Mouse (Mus musculus) thymus, adult 2 months (tissue): ENCODE results near the gene Bbs1. TPM values are rescaled to one million over a fixed set of nuclear protein-coding genes. Genes with fewer than 3 reads are reported as not detected.
A peak's percentile ranks its signal among the peaks of the same experiment; 100 is the strongest.
"Not testable (repeated sequence)": the region's sequence is repeated elsewhere in the genome, so short reads cannot be mapped to it uniquely, and the experiment has no call there.

Experiments
- DNase-seq: peaks from one replicate; pipeline ENCODE4 v3.0.0; 2021
- H3K27ac ChIP-seq: fragments of 200-500 bp; 2 replicates; pipeline ENCODE4 v1.5.1; 2012; ENCODE audit warnings: low read length, control low read depth; ENCODE audit not compliant: control insufficient read depth, insufficient read depth
- H3K27me3 ChIP-seq: fragments of 200-500 bp; 2 replicates; pipeline ENCODE4 v1.6.1; 2012; ENCODE audit warnings: mild to moderate bottlenecking, low read length, moderate library complexity, mixed read lengths; ENCODE audit not compliant: control insufficient read depth, insufficient read depth
- H3K36me3 ChIP-seq: fragments of 200-500 bp; 2 replicates; pipeline ENCODE4 v1.6.1; 2012; ENCODE audit warnings: mild to moderate bottlenecking, low read length, moderate library complexity; ENCODE audit not compliant: control insufficient read depth, insufficient read depth
- H3K4me1 ChIP-seq: fragments of 200-500 bp; replicated peaks from 2 replicates; pipeline ENCODE4 v1.6.1; 2012; ENCODE audit warnings: low read length; ENCODE audit not compliant: control insufficient read depth, insufficient read depth
- H3K4me3 ChIP-seq: fragments of 200-500 bp; 2 replicates; pipeline ENCODE4 v1.5.1; 2012; ENCODE audit warnings: mild to moderate bottlenecking, low read length, control low read depth, moderate library complexity; ENCODE audit not compliant: control insufficient read depth, insufficient read depth
- CTCF ChIP-seq: fragments of 200-500 bp; IDR thresholded peaks from 2 replicates; pipeline ENCODE4 v1.5.1; 2012; ENCODE audit warnings: mild to moderate bottlenecking, control low read depth, low read length, moderate library complexity, borderline replicate concordance; ENCODE audit not compliant: control insufficient read depth, poor library complexity, insufficient read depth; ENCODE audit errors: extremely low read depth
- POLR2A ChIP-seq: fragments of 200-500 bp; IDR thresholded peaks from 2 replicates; pipeline ENCODE4 v1.6.1; 2012; ENCODE audit warnings: mild to moderate bottlenecking, low read length, control low read depth, moderate library complexity; ENCODE audit not compliant: control insufficient read depth, poor library complexity, insufficient read depth; ENCODE audit errors: extremely low read depth
- WGBS: fragments of 180-500 bp; shearing (Covaris S2); methylation state at CpG from one replicate; pipeline ENCODE4 v1.1.7; 2018; 5-methylcytosine and 5-hydroxymethylcytosine counted together
- polyA plus RNA-seq: library from polyadenylated mRNA; depleted of rRNA; stranded (reverse); fragments of >200 nt; gene quantifications from 2 replicates; pipeline ENCODE4 v1.2.3, GENCODE M21; 2012

The Bbs1 gene
- polyA plus RNA-seq, 1 experiment: 2.8 TPM

DNA sequence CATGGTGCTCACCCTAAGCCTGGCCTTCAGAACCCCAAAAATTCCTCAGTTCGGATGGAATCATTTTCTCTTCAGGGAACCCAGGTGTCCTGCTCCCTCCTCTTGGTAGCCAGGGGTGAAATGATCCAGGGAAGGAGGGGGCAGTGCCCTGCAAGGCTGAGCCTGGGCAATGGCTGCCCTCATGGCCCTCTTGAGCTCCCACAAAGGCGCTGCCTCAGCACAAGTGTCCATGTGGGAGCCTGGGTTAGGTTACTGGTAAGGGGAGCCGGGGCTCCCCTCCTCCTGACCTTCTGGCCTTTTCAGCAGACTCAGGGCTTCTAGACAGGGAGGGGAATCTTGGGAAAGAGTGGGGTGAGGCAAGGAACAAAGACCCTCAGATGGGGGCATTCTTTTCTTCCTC, 29.7 kb downstream of the Bbs1 start:
- WGBS: 88% methylated on average over 3 of the region's 3 CpGs
- Histone ChIP-seq H3K27me3 (no peaks in the 10 kb centered on the region; the same call in 1 of the 2 replicates), H3K27ac (no peak overlapping the region), H3K4me3 (no peak overlapping the region), H3K36me3 (no peaks in the 10 kb centered on the region), H3K4me1 (peaks cover 11% of the 10 kb centered on the region)
- no peak for DNase-seq
- no peak for TF ChIP-seq POLR2A
- no peak for TF ChIP-seq CTCF

DNA sequence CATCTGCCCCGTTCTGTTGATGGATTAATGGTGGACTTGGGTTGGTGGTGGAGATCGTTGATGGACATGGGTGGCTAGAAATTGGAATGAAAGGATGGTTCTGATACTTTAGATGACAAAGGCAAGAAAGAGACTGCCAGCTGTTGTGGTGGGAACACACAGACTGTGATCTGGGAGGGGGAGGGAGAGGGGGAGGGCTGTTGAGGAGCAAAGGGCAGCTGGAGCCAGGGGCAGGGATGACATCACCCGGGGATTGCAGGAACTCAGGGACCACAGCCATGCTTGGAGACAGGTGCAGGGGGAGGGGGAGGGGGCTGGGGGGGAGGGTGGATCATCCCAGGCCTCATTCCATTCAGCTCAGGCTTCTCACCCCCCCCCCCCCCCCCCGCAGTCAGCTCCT, 30.2 kb downstream of the Bbs1 start:
- H3K27ac ChIP-seq: no peak overlapping the region
- TF ChIP-seq POLR2A (no peak), CTCF (no peak)
- 61% methylated on average over 4 of the region's 4 CpGs for WGBS
- H3K4me1 ChIP-seq: peaks cover 11% of the 10 kb centered on the region
- no peak overlapping the region for H3K4me3 ChIP-seq
- no peak for DNase-seq
- no peaks in the 10 kb centered on the region; the same call in 1 of the 2 replicates for H3K27me3 ChIP-seq
- no peaks in the 10 kb centered on the region for H3K36me3 ChIP-seq

DNA sequence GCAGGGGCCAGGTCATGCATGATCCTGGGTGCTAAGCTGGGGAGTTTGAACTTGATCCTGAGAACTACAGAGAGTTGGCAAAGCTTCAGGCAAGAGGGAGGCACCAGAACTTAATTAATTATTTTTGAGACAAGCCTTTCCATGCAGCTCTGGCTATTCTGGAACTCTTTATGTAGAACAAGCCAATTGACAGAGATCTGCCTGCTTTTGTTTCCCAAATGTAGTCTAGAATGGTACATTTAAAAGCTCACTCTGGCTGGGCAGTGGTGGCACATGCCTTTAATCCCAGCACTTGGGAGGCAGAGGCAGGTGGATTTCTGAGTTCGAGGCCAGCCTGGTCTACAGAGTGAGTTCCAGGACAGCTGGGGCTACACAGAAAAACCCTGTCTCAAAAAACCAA, 31.8 kb downstream of the Bbs1 start:
- 90% methylated on average over 1 of the region's 1 CpGs for WGBS
- not testable (repeated sequence) for H3K36me3 ChIP-seq, DNase-seq, H3K27ac ChIP-seq, H3K27me3 ChIP-seq, H3K4me3 ChIP-seq
- H3K4me1 ChIP-seq: peaks cover 11% of the 10 kb centered on the region

DNA sequence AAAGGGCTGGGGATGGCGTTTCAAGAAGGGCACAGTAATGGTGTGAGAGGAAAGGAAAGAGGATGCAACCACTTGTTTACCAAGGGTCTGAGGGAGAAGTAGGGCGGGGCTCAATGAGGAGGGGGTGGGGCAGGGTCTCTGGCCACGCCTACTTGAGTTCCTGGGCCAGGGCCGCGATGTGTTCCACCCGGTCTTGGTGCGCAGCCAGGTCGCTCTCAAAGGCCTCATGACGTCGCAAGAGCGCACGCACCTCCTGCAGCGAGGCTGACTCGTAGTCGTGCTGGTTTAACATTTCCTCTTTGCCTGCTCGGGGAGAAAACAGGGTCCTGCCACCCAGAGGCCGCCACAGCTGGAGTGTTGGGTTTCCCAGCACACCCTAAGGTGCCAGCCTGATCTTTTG, 41.3 kb downstream of the Bbs1 start:
- Histone ChIP-seq H3K4me1 (no peaks in the 10 kb centered on the region), H3K4me3 (no peak overlapping the region), H3K36me3 (no peaks in the 10 kb centered on the region), H3K27me3 (no peaks in the 10 kb centered on the region; the same call in 1 of the 2 replicates), H3K27ac (no peak overlapping the region)
- no peak for TF ChIP-seq POLR2A
- TF ChIP-seq CTCF: no peak
- DNase-seq: peak; percentile 11
- WGBS: 4% methylated on average over 17 of the region's 17 CpGs

DNA sequence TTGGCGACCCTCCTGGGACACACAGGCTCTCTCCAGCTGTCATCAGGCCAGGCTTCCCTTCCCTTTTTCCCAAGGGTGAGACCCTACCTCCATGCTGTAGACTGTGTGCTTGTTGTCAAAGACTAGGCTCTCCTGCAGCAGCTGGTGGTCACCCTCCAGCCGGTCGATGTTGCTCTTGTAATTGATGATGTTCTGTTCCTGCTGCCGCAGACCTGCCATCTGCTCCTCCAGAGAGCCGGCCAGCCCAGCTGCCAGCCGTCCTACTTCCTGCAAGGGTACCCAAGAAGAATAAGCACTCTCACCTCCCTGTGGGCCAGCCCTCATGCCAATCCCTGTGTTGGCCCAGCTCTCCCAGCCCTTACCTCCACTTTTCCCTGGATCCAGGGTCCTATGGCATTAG, 43.4 kb downstream of the Bbs1 start:
- H3K27ac ChIP-seq: no peak overlapping the region
- no peaks in the 10 kb centered on the region for H3K36me3 ChIP-seq
- H3K4me3 ChIP-seq: no peak overlapping the region
- H3K4me1 ChIP-seq: no peaks in the 10 kb centered on the region
- WGBS: 78% methylated on average over 6 of the region's 6 CpGs
- H3K27me3 ChIP-seq: no peaks in the 10 kb centered on the region; the same call in 1 of the 2 replicates
- TF ChIP-seq CTCF (no peak), POLR2A (no peak)
- DNase-seq: no peak

DNA sequence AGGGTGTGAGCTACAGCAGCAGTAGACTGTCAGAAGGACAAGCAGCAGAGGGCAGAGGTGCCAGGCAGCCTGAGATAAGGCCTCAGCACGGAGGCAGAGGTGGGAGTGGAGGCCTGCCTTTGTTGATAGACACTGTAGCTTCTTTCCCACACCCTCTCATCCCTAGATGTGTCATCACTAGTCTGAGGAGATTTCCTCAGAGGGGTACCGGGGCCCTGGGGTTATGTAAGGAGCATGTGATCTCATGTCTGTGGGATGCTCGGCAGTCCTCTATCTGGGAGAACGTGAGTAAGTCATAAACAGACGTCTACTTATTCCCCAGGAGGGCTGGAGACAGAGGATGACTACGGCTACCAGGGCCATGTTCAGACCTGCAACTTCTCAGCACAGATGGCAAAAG, 47.3 kb downstream of the Bbs1 start:
- TF ChIP-seq POLR2A (no peak), CTCF (no peak)
- no peak overlapping the region for H3K27ac ChIP-seq
- WGBS: 94% methylated on average over 6 of the region's 6 CpGs

DNA sequence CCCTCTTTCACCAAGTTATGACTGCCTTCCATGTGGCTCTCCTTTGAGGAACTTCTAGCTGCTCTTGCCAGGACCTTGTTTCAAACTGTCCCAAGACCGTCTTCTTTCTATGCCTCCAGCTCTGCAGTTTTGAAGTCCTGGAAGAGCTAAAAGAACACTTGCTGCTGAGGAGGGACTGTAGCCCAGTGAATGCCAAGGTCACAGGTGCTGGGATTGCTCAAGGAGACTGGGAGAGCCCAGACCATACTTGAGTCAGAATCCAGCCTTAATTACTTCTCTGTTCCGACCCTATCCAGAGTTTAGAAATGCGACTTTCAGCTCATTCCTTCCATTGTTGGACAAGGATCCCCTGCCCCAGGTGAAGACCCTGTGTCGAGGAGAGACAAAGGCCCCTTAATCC, 50.5 kb downstream of the Bbs1 start:
- WGBS: 85% methylated on average over 4 of the region's 4 CpGs
- Histone ChIP-seq H3K4me1 (no peaks in the 10 kb centered on the region), H3K27ac (no peak overlapping the region; the same call in 1 of the 2 replicates), H3K36me3 (no peaks in the 10 kb centered on the region), H3K4me3 (no peak overlapping the region), H3K27me3 (peaks cover 6% of the 10 kb centered on the region; the same call in 1 of the 2 replicates)
- DNase-seq: no peak
- TF ChIP-seq CTCF (no peak), POLR2A (no peak)

More for the DNA sequence above, 47.3 kb downstream of the Bbs1 start:
- Histone ChIP-seq H3K27me3 (peaks cover 4% of the 10 kb centered on the region; the same call in 1 of the 2 replicates), H3K4me3 (no peak overlapping the region), H3K4me1 (no peaks in the 10 kb centered on the region), H3K36me3 (no peaks in the 10 kb centered on the region)
- no peak for DNase-seq
